Mouse (Mus musculus): ENCODE measurements around the gene Pcid2. TPM values are rescaled to one million over a fixed set of nuclear protein-coding genes. Genes with fewer than 3 reads are reported as not detected.

Pcid2 gene
- polyA plus RNA-seq, 1 experiment: 39.0 TPM

DNA sequence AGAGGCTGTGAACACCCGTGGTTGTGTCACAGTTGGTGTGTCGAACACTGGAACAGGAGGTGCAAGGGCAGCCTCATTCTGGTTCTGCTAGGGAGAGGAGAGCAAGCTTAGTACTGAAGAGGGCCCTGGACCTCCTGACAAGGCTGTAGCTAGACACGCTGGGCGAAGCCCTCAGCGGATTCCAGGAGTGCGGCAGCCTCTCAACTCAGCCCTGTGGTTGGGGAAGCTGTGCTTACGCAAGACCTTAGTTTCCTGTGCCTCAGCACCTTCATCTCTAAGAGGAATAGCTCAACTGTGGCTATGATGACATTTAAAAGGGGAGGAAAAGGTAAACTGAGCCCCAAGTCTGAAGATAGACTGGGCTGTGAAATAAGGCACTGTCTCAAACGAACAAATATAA lies 30.2 kb downstream of the Pcid2 start:
- TF ChIP-seq POLR2A (IDR thresholded peaks at IDR 0.05; ENCODE audit: borderline replicate concordance, insufficient read depth, low read length) (no peak), CTCF (IDR thresholded peaks at IDR 0.05; ENCODE audit: borderline replicate concordance, insufficient read depth, low read depth, low read length) (no peak)
- Histone ChIP-seq H3K4me1 (ENCODE audit: control insufficient read depth, insufficient read depth, low read length) (no peaks in the 10 kb centered on the region), H3K27me3 (ENCODE audit: control insufficient read depth, insufficient read depth, low read length) (no peaks in the 10 kb centered on the region)

GRCm38 (mm10) chr8:13073255-13073654 lies 32.0 kb downstream of the Pcid2 start:
- H3K27me3 ChIP-seq (ENCODE audit: control insufficient read depth, insufficient read depth, low read length): no peaks in the 10 kb centered on the region
- WGBS: 94% methylated on average over 11 of the region's 11 CpGs
- H3K27ac ChIP-seq (ENCODE audit: insufficient read depth, low read length): no peak overlapping the region
- H3K4me1 ChIP-seq (ENCODE audit: control insufficient read depth, insufficient read depth, low read length): no peaks in the 10 kb centered on the region
- no peak for TF ChIP-seq POLR2A (IDR thresholded peaks at IDR 0.05; ENCODE audit: borderline replicate concordance, insufficient read depth, low read length)
- TF ChIP-seq CTCF (IDR thresholded peaks at IDR 0.05; ENCODE audit: borderline replicate concordance, insufficient read depth, low read depth, low read length): no peak
- no peak overlapping the region for H3K4me3 ChIP-seq (replicated peaks; ENCODE audit: insufficient read depth, low read depth, low read length)
- no peak for DNase-seq

More for the DNA sequence above, 30.2 kb downstream of the Pcid2 start:
- Histone ChIP-seq H3K27ac (ENCODE audit: insufficient read depth, low read length) (no peak overlapping the region), H3K4me3 (replicated peaks; ENCODE audit: insufficient read depth, low read depth, low read length) (no peak overlapping the region)
- 95% methylated on average over 8 of the region's 8 CpGs for WGBS
- no peak for DNase-seq

DNA sequence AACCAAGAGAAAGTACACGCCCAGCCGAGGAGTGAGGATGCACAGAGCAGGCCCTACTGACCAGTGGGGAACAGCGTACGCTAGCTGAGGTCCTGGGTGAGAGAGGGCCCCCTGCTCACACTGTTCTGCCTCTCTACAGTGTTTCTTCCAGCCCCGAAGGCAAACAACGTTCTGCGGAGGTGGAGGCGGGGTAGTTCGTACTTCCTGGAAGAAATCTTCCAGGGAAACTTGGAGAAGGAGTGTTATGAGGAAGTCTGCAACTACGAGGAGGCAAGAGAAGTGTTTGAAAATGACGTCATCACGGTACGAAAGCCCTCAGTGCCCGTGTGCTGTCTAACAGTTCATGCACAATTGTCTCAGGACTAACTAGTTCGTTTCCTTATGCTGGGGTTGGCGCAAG lies 42.1 kb downstream of the Pcid2 start:
- no peaks in the 10 kb centered on the region for H3K4me1 ChIP-seq (ENCODE audit: control insufficient read depth, insufficient read depth, low read length)
- no peak overlapping the region for H3K27ac ChIP-seq (ENCODE audit: insufficient read depth, low read length)
- H3K27me3 ChIP-seq (ENCODE audit: control insufficient read depth, insufficient read depth, low read length): no peaks in the 10 kb centered on the region
- TF ChIP-seq POLR2A (IDR thresholded peaks at IDR 0.05; ENCODE audit: borderline replicate concordance, insufficient read depth, low read length): no peak
- no peak for TF ChIP-seq CTCF (IDR thresholded peaks at IDR 0.05; ENCODE audit: borderline replicate concordance, insufficient read depth, low read depth, low read length)
- no peak for DNase-seq
- 77% methylated on average over 16 of the region's 16 CpGs for WGBS
- no peak overlapping the region for H3K4me3 ChIP-seq (replicated peaks; ENCODE audit: insufficient read depth, low read depth, low read length)

- Histone ChIP-seq H3K4me3 (replicated peaks; ENCODE audit: insufficient read depth, low read depth, low read length) (no peak within 1 kb of the TSS), H3K27ac (ENCODE audit: insufficient read depth, low read length) (no peak within 1 kb of the TSS), H3K27me3 (ENCODE audit: control insufficient read depth, insufficient read depth, low read length) (no peaks in the 10 kb centered on the region), H3K4me1 (ENCODE audit: control insufficient read depth, insufficient read depth, low read length) (no peaks in the 10 kb centered on the region)
- TF ChIP-seq CTCF (IDR thresholded peaks at IDR 0.05; ENCODE audit: borderline replicate concordance, insufficient read depth, low read depth, low read length): no peak
- no peak for TF ChIP-seq POLR2A (IDR thresholded peaks at IDR 0.05; ENCODE audit: borderline replicate concordance, insufficient read depth, low read length)
- DNase-seq: no peak
- WGBS: 61% methylated on average over 17 of the region's 17 CpGs
These were observed 44.7 kb downstream of the Pcid2 start, which contains the start of gene Proz for GRCm38 (mm10) chr8:13060441-13061150. TSS of gene Proz (plus strand) at chr8:13060914.

DNA sequence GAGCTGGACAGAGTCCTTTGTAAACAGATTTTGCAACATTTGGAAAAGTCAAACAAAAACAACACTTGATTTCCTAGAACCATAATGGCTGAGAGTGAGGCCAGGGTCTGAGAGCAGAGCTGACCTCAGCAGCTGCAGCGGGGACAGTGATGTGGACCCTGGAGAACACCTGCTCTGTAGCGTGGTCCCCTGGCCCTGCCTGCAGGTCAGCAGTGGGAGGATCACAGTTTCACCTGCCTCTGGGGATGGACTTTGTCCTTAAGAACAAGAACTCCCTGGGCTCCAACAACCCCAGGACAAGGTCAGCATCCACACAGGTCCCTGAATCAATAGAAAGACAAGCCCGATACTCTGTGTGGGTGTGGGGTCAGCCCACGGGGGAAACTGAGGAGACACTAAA lies 47.9 kb downstream of the Pcid2 start:
- 90% methylated on average over 4 of the region's 4 CpGs for WGBS
- DNase-seq: no peak
- H3K27ac ChIP-seq (ENCODE audit: insufficient read depth, low read length): no peak overlapping the region

GRCm38 (mm10) chr8:13050550-13050949 lies 54.7 kb downstream of the Pcid2 start:
- no peak for DNase-seq
- WGBS: 58% methylated on average over 10 of the region's 10 CpGs
- TF ChIP-seq CTCF (IDR thresholded peaks at IDR 0.05; ENCODE audit: borderline replicate concordance, insufficient read depth, low read depth, low read length): no peak
- Histone ChIP-seq H3K4me1 (ENCODE audit: control insufficient read depth, insufficient read depth, low read length) (peaks cover 3% of the 10 kb centered on the region; the same call in 1 of the 2 replicates), H3K27me3 (ENCODE audit: control insufficient read depth, insufficient read depth, low read length) (no peaks in the 10 kb centered on the region), H3K27ac (ENCODE audit: insufficient read depth, low read length) (no peak overlapping the region), H3K4me3 (replicated peaks; ENCODE audit: insufficient read depth, low read depth, low read length) (no peak overlapping the region)

More for the DNA sequence above, 47.9 kb downstream of the Pcid2 start:
- H3K4me1 ChIP-seq (ENCODE audit: control insufficient read depth, insufficient read depth, low read length): no peaks in the 10 kb centered on the region
- TF ChIP-seq CTCF (IDR thresholded peaks at IDR 0.05; ENCODE audit: borderline replicate concordance, insufficient read depth, low read depth, low read length) (no peak), POLR2A (IDR thresholded peaks at IDR 0.05; ENCODE audit: borderline replicate concordance, insufficient read depth, low read length) (no peak)
- H3K27me3 ChIP-seq (ENCODE audit: control insufficient read depth, insufficient read depth, low read length): no peaks in the 10 kb centered on the region
- no peak overlapping the region for H3K4me3 ChIP-seq (replicated peaks; ENCODE audit: insufficient read depth, low read depth, low read length)

DNA sequence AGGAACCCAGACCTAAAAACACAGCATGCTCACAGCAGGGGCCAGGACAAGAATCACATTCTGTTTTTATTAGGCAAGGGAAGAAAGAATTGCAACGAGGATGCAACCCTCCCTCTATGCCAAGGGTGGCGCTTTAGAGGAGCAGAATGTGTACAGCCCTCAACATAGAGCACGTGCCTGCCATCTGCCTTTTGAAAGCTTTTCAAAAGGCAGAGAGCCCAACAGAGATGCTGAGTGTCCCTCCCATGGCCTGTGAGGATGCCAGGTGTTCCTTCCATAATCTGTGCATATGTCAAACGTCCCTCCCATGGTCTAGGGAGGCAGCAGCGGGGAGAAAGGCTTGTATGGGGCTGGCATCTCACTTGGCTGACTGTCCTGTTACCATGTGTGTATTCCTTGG lies 57.6 kb downstream of the Pcid2 start:
- no peak for DNase-seq

DNA sequence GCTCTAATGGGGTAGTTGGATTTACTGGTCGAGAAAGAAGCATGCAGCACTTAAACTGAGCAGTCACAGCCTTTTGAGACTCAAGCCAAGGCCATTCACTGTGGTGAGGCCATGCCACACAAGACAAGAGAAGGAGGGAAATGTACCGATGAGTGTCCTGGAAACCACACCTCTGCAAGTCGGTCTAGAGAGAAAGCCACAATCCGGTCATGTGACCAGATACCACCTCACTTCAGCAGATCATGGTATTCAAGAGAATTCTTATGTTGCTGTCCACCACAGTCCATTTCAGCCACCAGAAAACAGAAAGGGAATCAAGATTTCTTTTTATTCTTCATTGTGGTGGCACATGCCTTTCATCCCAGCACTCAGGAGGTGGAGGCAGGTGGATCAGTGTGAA lies 63.8 kb downstream of the Pcid2 start:
- TF ChIP-seq CTCF (IDR thresholded peaks at IDR 0.05; ENCODE audit: borderline replicate concordance, insufficient read depth, low read depth, low read length) (no peak), POLR2A (IDR thresholded peaks at IDR 0.05; ENCODE audit: borderline replicate concordance, insufficient read depth, low read length) (no peak)
- DNase-seq: no peak
- no peaks in the 10 kb centered on the region for H3K4me1 ChIP-seq (ENCODE audit: control insufficient read depth, insufficient read depth, low read length)
- H3K27me3 ChIP-seq (ENCODE audit: control insufficient read depth, insufficient read depth, low read length): no peaks in the 10 kb centered on the region
- H3K27ac ChIP-seq (ENCODE audit: insufficient read depth, low read length): no peak overlapping the region
- no peak overlapping the region for H3K4me3 ChIP-seq (replicated peaks; ENCODE audit: insufficient read depth, low read depth, low read length)
- 75% methylated on average over 4 of the region's 4 CpGs for WGBS

More for the DNA sequence above, 57.6 kb downstream of the Pcid2 start:
- TF ChIP-seq POLR2A (IDR thresholded peaks at IDR 0.05; ENCODE audit: borderline replicate concordance, insufficient read depth, low read length) (no peak), CTCF (IDR thresholded peaks at IDR 0.05; ENCODE audit: borderline replicate concordance, insufficient read depth, low read depth, low read length) (no peak)
- no peak overlapping the region for H3K27ac ChIP-seq (ENCODE audit: insufficient read depth, low read length)
- WGBS: 7% methylated on average over 5 of the region's 5 CpGs
- no peak overlapping the region for H3K4me3 ChIP-seq (replicated peaks; ENCODE audit: insufficient read depth, low read depth, low read length)
- H3K4me1 ChIP-seq (ENCODE audit: control insufficient read depth, insufficient read depth, low read length): peaks cover 3% of the 10 kb centered on the region; the same call in 1 of the 2 replicates
- H3K27me3 ChIP-seq (ENCODE audit: control insufficient read depth, insufficient read depth, low read length): no peaks in the 10 kb centered on the region
